Mouse (Mus musculus): ENCODE data around the gene 4930432K21Rik. TPM values are rescaled to one million over a fixed set of nuclear protein-coding genes. Genes with fewer than 3 reads are reported as not detected.

Gene 4930432K21Rik
- total RNA-seq, 1 experiment from 2014 or later, result 0.82 TPM

GRCm38 (mm10) chr8:84208381-84209380, 60.9 kb downstream of the 4930432K21Rik start:
- DNase-seq, result no peak

- DNase-seq, result peak; percentile 92
These were observed 62.5 kb downstream of the 4930432K21Rik start for GRCm38 (mm10) chr8:84210167-84210791.

- DNase-seq, result no peak
These were observed 63.4 kb downstream of the 4930432K21Rik start for GRCm38 (mm10) chr8:84211202-84211601.

GRCm38 (mm10) chr8:84211881-84212563, 64.2 kb downstream of the 4930432K21Rik start:
- no peak for DNase-seq

GRCm38 (mm10) chr8:84213277-84213676, 65.5 kb downstream of the 4930432K21Rik start:
- no peak for DNase-seq

GRCm38 (mm10) chr8:84217206-84217605, 69.4 kb downstream of the 4930432K21Rik start:
- no peak for DNase-seq

GRCm38 (mm10) chr8:84218143-84218542, 70.3 kb downstream of the 4930432K21Rik start:
- no peak for DNase-seq

GRCm38 (mm10) chr8:84220105-84220504, 72.3 kb downstream of the 4930432K21Rik start:
- DNase-seq, result no peak

Small RNA genes lying within 50 kb of the gene (microRNA-seq; reads per million reads assigned to microRNA genes)
- gene Gm25110, result 0 reads per million in 2 experiments
- 1,590 to 2,332 reads per million in 2 experiments for gene Mir181c
- gene Mir181d, result 1,286 to 2,187 reads per million in 2 experiments
- gene Mir23a, result 34,644 to 36,617 reads per million in 2 experiments
- gene Mir24-2, result 0 reads per million in 2 experiments
- gene Mir27a, result 718 to 1,351 reads per million in 2 experiments
- 0 reads per million in 2 experiments for gene Mir3074-2

Other genes with a start within 250 kb of the 4930432K21Rik start
- gene Adgrl1, start 247.9 kb upstream of the 4930432K21Rik start, total RNA-seq (2021), result 63.1 and 64.1 TPM in 2 replicates
- 1.1 and 1.4 TPM in 2 replicates for gene Gm10644, start 192.8 kb upstream of the 4930432K21Rik start, total RNA-seq (2021)
- 9.7 and 10.7 TPM in 2 replicates for gene Asf1b, start 192.5 kb upstream of the 4930432K21Rik start, total RNA-seq (2021)
- 251 and 300 TPM in 2 replicates for gene Prkaca, start 175.0 kb upstream of the 4930432K21Rik start, total RNA-seq (2021)
- gene Samd1, start 150.4 kb upstream of the 4930432K21Rik start, total RNA-seq (2021), result 37.0 and 42.5 TPM in 2 replicates
- gene 1700067K01Rik, start 146.5 kb upstream of the 4930432K21Rik start, total RNA-seq (2021), result 0.56 and 0.83 TPM in 2 replicates
- not detected in 2 replicates for gene 2210011C24Rik, start 135.9 kb upstream of the 4930432K21Rik start, total RNA-seq (2021)
- gene Palm3, start 126.6 kb upstream of the 4930432K21Rik start, total RNA-seq (2021), result 0.38 and 0.52 TPM in 2 replicates
- 2.3 and 12.2 TPM in 2 replicates for gene Il27ra, start 105.4 kb upstream of the 4930432K21Rik start, total RNA-seq (2021)
- 0.64 TPM in 1 of 2 replicates, not detected in the other for gene Rln3, start 103.0 kb upstream of the 4930432K21Rik start, total RNA-seq (2021)
- 2.9 and 3.0 TPM in 2 replicates for gene Gm10643, start 82.9 kb upstream of the 4930432K21Rik start, total RNA-seq (2021)
- 15.2 and 17.3 TPM in 2 replicates for gene Rfx1, start 81.2 kb upstream of the 4930432K21Rik start, total RNA-seq (2021)
- gene Dcaf15, start 43.3 kb upstream of the 4930432K21Rik start, total RNA-seq (2021), result 16.5 and 21.0 TPM in 2 replicates
- gene Podnl1, start 22.0 kb upstream of the 4930432K21Rik start, total RNA-seq (2021), result 0.44 and 1.1 TPM in 2 replicates
- 23.8 and 31.0 TPM in 2 replicates for gene Cc2d1a, start 89 bp upstream of the 4930432K21Rik start, total RNA-seq (2021)
- 0.67 and 1.2 TPM in 2 replicates for gene Nanos3, start 37.2 kb downstream of the 4930432K21Rik start, total RNA-seq (2021)
- 32.3 and 39.5 TPM in 2 replicates for gene Zswim4, start 89.0 kb downstream of the 4930432K21Rik start, total RNA-seq (2021)
- 251 and 255 TPM in 2 replicates for gene D8Ertd738e, start 101.7 kb downstream of the 4930432K21Rik start, total RNA-seq (2021)
- 25.0 and 35.5 TPM in 2 replicates for gene Mri1, start 109.3 kb downstream of the 4930432K21Rik start, total RNA-seq (2021)
- gene Ccdc130, start 122.4 kb downstream of the 4930432K21Rik start, total RNA-seq (2021), result 17.5 and 22.0 TPM in 2 replicates
- 4.5 and 10.4 TPM in 2 replicates for gene Cacna1a, start 240.4 kb downstream of the 4930432K21Rik start, total RNA-seq (2021)